Mouse (Mus musculus) heart, postnatal 25 days (tissue): ENCODE data around the gene Yae1d1. TPM values are rescaled to one million over a fixed set of nuclear protein-coding genes. Genes with fewer than 3 reads are reported as not detected.

ENCODE experiments used
- DNase-seq: peaks from one replicate; pipeline ENCODE4 v3.0.0; 2022; ENCODE audit warnings: low spot score
- intact Hi-C: fragments of 180-260 bp; cut with DNase I; formaldehyde crosslinking; loops from one replicate; pipeline ENCODE4 v1.15.1; 2025
- total RNA-seq, 2 experiments: library from RNA; stranded (reverse); gene quantifications; 2 replicates each; pipeline ENCODE4 v1.2.3; 2021

Gene Yae1d1
- total RNA-seq, 2 experiments from 2014 or later: 36.1 to 36.9 TPM

GRCm38 (mm10) chr13:17943306-17944077, 49.7 kb downstream of the Yae1d1 start:
- no peak for DNase-seq
- intact Hi-C loops: loop anchor here (1.0 to 10.0 kb wide), 3 partner anchors 49 to 249 kb away; partner anchors contain the start of genes Cdk13, Mplkip and Sugct

GRCm38 (mm10) chr13:17942338-17942737, 50.8 kb downstream of the Yae1d1 start:
- intact Hi-C loops: loop anchor here (5.0 to 10.0 kb wide), 2 partner anchors 135 to 248 kb away; partner anchors contain the start of genes Cdk13, Mplkip and Sugct
- no peak for DNase-seq

Other genes with a start within 250 kb of the Yae1d1 start
- 10 to 100 TPM; 22.3 to 28.9 TPM for gene Cdk13, start 188.3 kb downstream of the Yae1d1 start, total RNA-seq
- 10 to 100 TPM; 39.0 to 40.9 TPM for gene Rala, start 49.1 kb downstream of the Yae1d1 start, total RNA-seq